13 mouse cellular contexts compared by ENCODE assay signal in genomic region chr13:96002475-96002874, GRCm38 (mm10).
DNase-seq lines count a peak whose midpoint lies in the region; ATAC-seq and TF ChIP-seq lines count a peak whose summit lies in the region.
"Had no signal": no experiment of that assay in that cellular context is flagged by ENCODE, and none has a peak within 500 bp of the region (broad histone marks: within the 10 kb centered on the region; RNA-seq: fewer than 3 reads in every experiment).

No protein-coding gene starts in this region.

- DNase-seq in embryo, embryonic 10.5 days (ENCODE audit: low spot score): peak; percentile 54
- DNase-seq in embryo, embryonic 10 days (ENCODE audit: low spot score): no peak
- no peak for DNase-seq in left cerebral cortex, adult 2 months (ENCODE audit: extremely low spot score in 1 of 2, low spot score in 2 of 2)
- no peak for DNase-seq in left cerebral cortex, adult 8-10 months (ENCODE audit: low spot score in 2 of 2)
- DNase-seq in Muller cell, postnatal 12 days (ENCODE audit: inconsistent ontology term): peak; percentile 15
- no peak for DNase-seq in frontal cortex, postnatal 36 days (ENCODE audit: low spot score in 2 of 2)
- no peak for DNase-seq in right cerebral cortex, postnatal 14 days
- DNase-seq: kidney, adult 2 months; liver, embryonic 13.5 days; thymus, postnatal 25 days had no signal

- no peaks in the 10 kb centered on the region for H3K36me3 ChIP-seq in neural tube, embryonic 13.5 days
- H3K36me3 ChIP-seq: heart, embryonic 13.5 days; liver, embryonic 13.5 days had no signal

- peak; percentile 47 for TF ChIP-seq CTCF in left cerebral cortex, adult 2 months (IDR thresholded peaks at IDR 0.05)

- 40% methylated on average over 5 of the region's 5 CpGs for WGBS in neural tube, embryonic 13.5 days

- no peaks in the 10 kb centered on the region for H3K9me3 ChIP-seq in neural tube, embryonic 13.5 days
- H3K9me3 ChIP-seq: heart, embryonic 13.5 days; liver, embryonic 13.5 days; megakaryocyte, embryonic 14.5 days had no signal

- no peak overlapping the region for H3K4me2 ChIP-seq in neural tube, embryonic 13.5 days
- H3K4me2 ChIP-seq: heart, embryonic 13.5 days; liver, embryonic 13.5 days had no signal

- no peak overlapping the region for H3K27ac ChIP-seq in left cerebral cortex, adult 2 months
- H3K27ac ChIP-seq in neural tube, embryonic 13.5 days (replicated peaks): peak overlapping the region; percentile 59
- H3K27ac ChIP-seq: heart, embryonic 13.5 days; liver, embryonic 13.5 days had no signal

- ATAC-seq in neural tube, embryonic 13.5 days (ENCODE audit: low read depth): 0 out of 2 replicates have a peak, but pooled peaks have one; percentile 12

- no peaks in the 10 kb centered on the region for H3K27me3 ChIP-seq in neural tube, embryonic 13.5 days
- H3K27me3 ChIP-seq: heart, embryonic 13.5 days; liver, embryonic 13.5 days had no signal

- no peak overlapping the region for H3K4me3 ChIP-seq in left cerebral cortex, adult 2 months
- H3K4me3 ChIP-seq in neural tube, embryonic 13.5 days: no peak overlapping the region
- H3K4me3 ChIP-seq: heart, embryonic 13.5 days; liver, embryonic 13.5 days; megakaryocyte, embryonic 14.5 days had no signal

- no peak overlapping the region for H3K9ac ChIP-seq in neural tube, embryonic 13.5 days
- H3K9ac ChIP-seq: heart, embryonic 13.5 days; liver, embryonic 13.5 days had no signal

- H3K4me1 ChIP-seq in neural tube, embryonic 13.5 days (replicated peaks): peaks cover 30% of the 10 kb centered on the region
- H3K4me1 ChIP-seq: heart, embryonic 13.5 days; liver, embryonic 13.5 days had no signal

- intact Hi-C loops in left cerebral cortex, adult 2 months (cut with DNase I): loop anchor here (2.0 to 10.0 kb wide), 2 partner anchors 382 to 590 kb away; partner anchors contain the start of gene Poc5

Comparison
In these comparisons a context has a peak if more than half of its experiments do, and no peak if none do; other contexts are left out.
1. DNase-seq: peak in embryo, embryonic 10.5 days (single experiment) and Muller cell, postnatal 12 days (single experiment); none in embryo, embryonic 10 days (single experiment), left cerebral cortex, adult 2 months (0 of 2), left cerebral cortex, adult 8-10 months (0 of 2), frontal cortex, postnatal 36 days (0 of 2) and right cerebral cortex, postnatal 14 days (single experiment).